Comparison of ENCODE assay signal across 8 mouse cellular contexts in genomic region chr3:106547171-106547923, GRCm38 (mm10). TPM values are rescaled to one million over a fixed set of nuclear protein-coding genes. Genes with fewer than 3 reads are reported as not detected.
DNase-seq lines count a peak whose midpoint lies in the region; ATAC-seq lines count a peak whose summit lies in the region.

TSS of gene Dram2 (plus strand) at chr3:106547798.
TSS of gene Cept1 (minus strand) at chr3:106547802.

- ATAC-seq in hindbrain, embryonic 11.5 days (ENCODE audit: low FRiP score) = peak; percentile 97

- H3K27me3 ChIP-seq in hindbrain, embryonic 11.5 days (ENCODE audit: control insufficient read depth, insufficient read depth, low read length) = no peaks in the 10 kb centered on the region

- H3K4me3 ChIP-seq in hindbrain, embryonic 11.5 days (ENCODE audit: low read depth, low read length) = peak within 1 kb of the TSS; percentile 66

- H3K4me1 ChIP-seq in hindbrain, embryonic 11.5 days (replicated peaks; ENCODE audit: control insufficient read depth, insufficient read depth, low read length) = no peaks in the 10 kb centered on the region

- peak within 1 kb of the TSS; percentile 82 for H3K9ac ChIP-seq in hindbrain, embryonic 11.5 days (ENCODE audit: low read depth, low read length)

- no peaks in the 10 kb centered on the region for H3K9me3 ChIP-seq in hindbrain, embryonic 11.5 days (ENCODE audit: control insufficient read depth, low read length)

- peak within 1 kb of the TSS; percentile 91 for H3K27ac ChIP-seq in hindbrain, embryonic 11.5 days (ENCODE audit: low read depth, low read length)

- peak within 1 kb of the TSS; percentile 63 for H3K4me2 ChIP-seq in hindbrain, embryonic 11.5 days (replicated peaks; ENCODE audit: low read depth, low read length)

- WGBS in hindbrain, embryonic 11.5 days = under 1% methylated on average over 43 of the region's 63 CpGs

- no peaks in the 10 kb centered on the region for H3K36me3 ChIP-seq in hindbrain, embryonic 11.5 days (ENCODE audit: control insufficient read depth, insufficient read depth, low read length)

- DNase-seq in Muller cell, postnatal 12 days (ENCODE audit: inconsistent ontology term) = peak; percentile 96
- DNase-seq in cerebellum, adult 9-11 months = peak; percentile 93
- peak; percentile 94 to 95 for DNase-seq in frontal cortex, adult 2 months (ENCODE audit: extremely low spot score in 1 of 2, low spot score in 1 of 2)
- peak; percentile 97 for DNase-seq in hindbrain, embryonic 11.5 days (ENCODE audit: low spot score)
- DNase-seq in layer of hippocampus, postnatal 10 days (ENCODE audit: low spot score in 2 of 2) = peak; percentile 89 to 92
- DNase-seq in lung, postnatal 10 days = peak; percentile 97
- DNase-seq in ovary, postnatal 36 days (ENCODE audit: low spot score) = peak; percentile 88
- peak; percentile 91 for DNase-seq in thymus, postnatal 25 days

RNA-seq across cellular contexts. Expression of gene Dram2, which starts in this region (rescaled TPM):
- polyA plus RNA-seq in frontal cortex, adult 2 months (2012; rRNA removed) = 32.8 and 37.2 TPM in 2 replicates
- 54.7 and 59.5 TPM in 2 replicates for polyA plus RNA-seq in hindbrain, embryonic 11.5 days (2014; fragmentation: Nextera tagmentation; extraction: Ambion mirVana)
- total RNA-seq in layer of hippocampus, postnatal 10 days (2021) = 10 to 100 TPM; 44.5 to 48.5 TPM

RNA-seq across cellular contexts. Expression of gene Cept1, which starts in this region (rescaled TPM):
- 30.4 and 32.7 TPM in 2 replicates for polyA plus RNA-seq in frontal cortex, adult 2 months (2012; rRNA removed)
- 42.2 and 42.6 TPM in 2 replicates for polyA plus RNA-seq in hindbrain, embryonic 11.5 days (2014; fragmentation: Nextera tagmentation; extraction: Ambion mirVana)
- 10 to 100 TPM; 35.8 to 38.8 TPM for total RNA-seq in layer of hippocampus, postnatal 10 days (2021)

Comparison
In these comparisons a context has a peak if more than half of its experiments do, and no peak if none do; other contexts are left out.
1. Peak in every context shown above with its lines: DNase-seq, ATAC-seq, H3K4me3 ChIP-seq and H3K27ac ChIP-seq.